Mouse (Mus musculus) heart, embryonic 15.5 days (tissue): ENCODE data around the gene Fbxw9. TPM values are rescaled to one million over a fixed set of nuclear protein-coding genes. Genes with fewer than 3 reads are reported as not detected.

Experiments
- ATAC-seq: fragments of 200-750 bp; cut with Nextera tagmentation; replicated peaks from 2 replicates; pipeline ENCODE4 v1.8.0; 2017; ENCODE audit warnings: low read depth, moderate TSS enrichment; ENCODE audit not compliant: insufficient number of reproducible peaks, insufficient read depth, low FRiP score
- H3K27ac ChIP-seq: fragments of 300-500 bp; sonication (generic); 2 replicates; pipeline ENCODE4 v1.5.1; 2015; ENCODE audit warnings: mild to moderate bottlenecking, inconsistent platforms
- H3K27me3 ChIP-seq: fragments of 300-500 bp; sonication (generic); 2 replicates; pipeline ENCODE4 v1.6.1; 2015; ENCODE audit warnings: inconsistent platforms
- H3K36me3 ChIP-seq: fragments of 300-500 bp; sonication (generic); 2 replicates; pipeline ENCODE4 v1.6.1; 2015; ENCODE audit warnings: mild to moderate bottlenecking, inconsistent platforms
- H3K4me1 ChIP-seq: fragments of 300-500 bp; sonication (generic); replicated peaks from 2 replicates; pipeline ENCODE4 v1.6.1; 2015; ENCODE audit warnings: inconsistent platforms
- H3K4me2 ChIP-seq: fragments of 300-500 bp; sonication (generic); 2 replicates; pipeline ENCODE4 v1.6.1; 2015; ENCODE audit warnings: inconsistent platforms, mild to moderate bottlenecking, moderate library complexity
- H3K4me3 ChIP-seq: fragments of 300-500 bp; sonication (generic); 2 replicates; pipeline ENCODE4 v1.5.1; 2015; ENCODE audit warnings: mild to moderate bottlenecking, inconsistent platforms
- H3K9ac ChIP-seq: fragments of 300-500 bp; sonication (generic); 2 replicates; pipeline ENCODE4 v1.6.1; 2015; ENCODE audit warnings: mild to moderate bottlenecking, inconsistent platforms
- H3K9me3 ChIP-seq: fragments of 300-500 bp; sonication (generic); replicated peaks from 2 replicates; pipeline ENCODE4 v1.6.1; 2016; ENCODE audit warnings: inconsistent platforms
- WGBS: fragments of 180-500 bp; shearing (Covaris S2); methylation state at CpG from one replicate; pipeline ENCODE4 v1.1.7; 2015; ENCODE audit warnings: mixed read lengths; 5-methylcytosine and 5-hydroxymethylcytosine counted together
- polyA plus RNA-seq: library from polyadenylated mRNA; unstranded; fragments of >200 nt; fragmentation: Nextera tagmentation; extraction: Ambion mirVana; gene quantifications from 2 replicates; pipeline ENCODE4 v1.2.1, GENCODE M21; 2015

Fbxw9 gene
- polyA plus RNA-seq: 15.4 and 22.2 TPM in 2 replicates

DNA sequence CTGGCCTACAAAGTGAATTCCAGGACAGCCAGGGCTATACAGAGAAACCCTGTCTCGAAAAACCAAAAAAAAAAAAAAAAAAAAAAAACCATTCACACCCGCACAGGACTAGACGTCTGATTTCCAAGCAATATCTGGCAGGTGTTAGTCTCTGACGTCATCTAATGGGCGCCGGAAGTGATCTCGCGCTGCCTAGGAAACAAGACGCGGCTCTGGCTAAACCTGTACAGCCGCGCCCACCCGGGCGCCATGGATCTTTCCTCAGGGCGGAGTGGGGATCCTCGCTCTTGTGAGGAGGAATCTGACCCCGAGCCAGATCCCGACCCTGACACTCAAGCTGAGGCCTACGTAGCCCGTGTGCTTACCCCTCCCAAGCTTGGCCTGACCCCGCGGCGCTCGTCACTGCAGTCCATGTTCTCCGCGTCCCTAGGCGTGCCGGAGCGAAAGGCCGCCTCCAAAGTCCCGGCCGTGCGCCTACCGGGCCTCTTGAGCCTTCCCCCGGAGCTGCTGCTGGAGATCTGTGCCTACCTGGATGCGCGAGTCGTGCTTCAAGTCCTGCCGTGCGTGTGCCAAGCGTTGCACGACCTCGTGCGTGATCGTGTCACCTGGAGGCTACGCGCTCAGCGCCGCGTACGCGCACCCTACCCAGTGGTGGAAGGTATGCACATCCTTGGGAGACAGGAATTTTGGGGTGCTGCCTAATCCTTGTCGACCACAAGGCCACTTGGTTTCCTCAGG lies at the start of gene Fbxw9:
Gene Fbxw9, plus strand, starts transcription at position 177 of the 738 bp plus-strand sequence.
- peak; percentile 86 for ATAC-seq
- no peaks in the 10 kb centered on the region for H3K27me3 ChIP-seq
- peaks cover 19% of the 10 kb centered on the region for H3K4me1 ChIP-seq
- WGBS: under 1% methylated on average over 53 of the region's 53 CpGs
- no peak within 1 kb of the TSS for H3K27ac ChIP-seq
- peak within 1 kb of the TSS; percentile 96 for H3K4me2 ChIP-seq
- peak within 1 kb of the TSS; percentile 83 for H3K4me3 ChIP-seq
- H3K9ac ChIP-seq: peak within 1 kb of the TSS; percentile 73
- no peaks in the 10 kb centered on the region for H3K9me3 ChIP-seq
- H3K36me3 ChIP-seq: peaks cover 15% of the 10 kb centered on the region

DNA sequence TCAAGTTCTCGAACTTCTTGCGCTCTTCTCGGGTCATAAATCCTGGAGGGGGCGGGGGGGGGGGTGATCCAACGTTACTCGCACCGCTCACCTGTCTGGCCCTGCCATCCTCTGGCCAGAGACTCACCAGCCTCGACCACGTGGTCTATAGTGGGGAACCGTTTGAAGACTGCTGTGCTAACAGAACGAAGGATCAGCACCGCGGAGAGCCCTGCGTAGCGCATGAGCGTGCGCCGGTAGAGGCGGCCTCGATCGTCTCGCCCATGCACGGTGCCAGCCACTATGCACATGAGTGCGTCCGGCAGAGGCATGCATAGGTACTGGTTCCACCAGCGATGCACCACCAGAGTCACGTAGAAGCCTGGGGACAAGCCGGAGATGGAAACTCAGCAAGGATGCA lies 48.6 kb upstream of the Fbxw9 start:
- Histone ChIP-seq H3K27ac (no peak overlapping the region), H3K9me3 (no peaks in the 10 kb centered on the region), H3K4me1 (peaks cover 7% of the 10 kb centered on the region; the same call in 1 of the 2 replicates), H3K36me3 (no peaks in the 10 kb centered on the region), H3K9ac (no peak overlapping the region), H3K27me3 (peaks cover 74% of the 10 kb centered on the region), H3K4me3 (no peak overlapping the region), H3K4me2 (no peak overlapping the region)
- no peak; the same call in 1 of the 2 replicates for ATAC-seq
- 8% methylated on average over 28 of the region's 28 CpGs for WGBS

DNA sequence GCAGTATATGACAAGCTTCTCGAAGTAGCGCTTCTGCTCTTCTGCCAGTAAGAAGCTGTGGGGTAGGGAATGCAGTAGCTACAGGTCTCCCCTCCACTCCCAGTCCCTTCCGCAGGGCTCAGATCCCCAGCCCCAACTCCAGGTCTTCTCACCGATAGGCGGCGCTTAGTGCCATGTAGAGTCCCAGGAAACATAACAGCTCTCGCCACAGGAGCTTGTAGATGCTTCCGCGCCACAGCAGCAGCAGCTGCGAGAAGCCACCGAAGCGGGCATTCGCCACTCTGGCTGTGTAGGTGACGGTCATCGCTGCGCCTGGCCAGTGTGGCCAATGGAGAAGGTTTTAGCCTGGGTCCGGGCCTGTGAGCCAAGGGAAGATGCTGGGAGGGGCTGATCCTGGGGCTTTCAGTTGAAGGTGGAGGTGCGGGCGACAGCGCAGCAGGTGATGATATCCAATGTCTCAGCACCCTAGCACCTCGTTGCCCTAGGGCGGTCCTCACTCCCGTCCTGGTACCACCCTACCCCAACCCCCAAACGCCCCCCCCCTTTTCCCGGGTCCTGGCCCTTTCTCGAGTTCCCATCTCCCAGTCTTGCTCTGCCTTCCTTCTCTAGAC lies 46.5 kb upstream of the Fbxw9 start:
- H3K9me3 ChIP-seq: no peaks in the 10 kb centered on the region
- peak overlapping the region; percentile 33 for H3K4me3 ChIP-seq
- no peak overlapping the region for H3K27ac ChIP-seq
- WGBS: 4% methylated on average over 26 of the region's 26 CpGs
- no peak for ATAC-seq
- H3K4me2 ChIP-seq: peak overlapping the region; percentile 64
- peak overlapping the region; percentile 49; the same call in 1 of the 2 replicates for H3K9ac ChIP-seq
- peaks cover 5% of the 10 kb centered on the region; the same call in 1 of the 2 replicates for H3K4me1 ChIP-seq
- peaks cover 6% of the 10 kb centered on the region; the same call in 1 of the 2 replicates for H3K36me3 ChIP-seq
- H3K27me3 ChIP-seq: peaks cover 58% of the 10 kb centered on the region

DNA sequence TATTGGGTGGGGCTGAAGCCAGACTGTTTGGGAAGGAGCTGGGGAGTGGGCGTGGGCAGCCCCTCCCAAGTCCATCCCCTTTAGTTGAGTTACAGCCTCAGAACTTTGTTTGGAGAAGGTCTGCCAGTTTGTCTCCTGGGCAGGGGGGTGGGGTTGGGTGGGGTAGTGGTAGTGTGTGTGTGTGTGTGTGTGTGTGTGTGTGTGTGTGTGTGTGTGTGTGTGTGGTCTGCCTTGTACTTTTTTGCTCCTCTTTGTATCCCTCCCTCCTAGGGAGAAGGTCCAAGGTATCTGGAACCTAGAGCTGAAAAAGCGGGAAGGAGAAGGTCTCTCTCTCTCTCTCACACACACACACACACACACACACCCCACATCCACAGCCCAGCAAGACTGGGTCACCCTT lies 45.4 kb upstream of the Fbxw9 start, which contains the start of gene Best2:
Gene Best2, minus strand, starts transcription at position 101 of the 400 bp plus-strand sequence.
- H3K9me3 ChIP-seq: no peaks in the 10 kb centered on the region
- no peak for ATAC-seq
- no peak within 1 kb of the TSS for H3K27ac ChIP-seq
- peaks cover 17% of the 10 kb centered on the region for H3K36me3 ChIP-seq
- peaks cover 47% of the 10 kb centered on the region for H3K27me3 ChIP-seq
- H3K9ac ChIP-seq: peak within 1 kb of the TSS; percentile 49; the same call in 1 of the 2 replicates
- WGBS: 56% methylated on average over 2 of the region's 2 CpGs
- peaks cover 5% of the 10 kb centered on the region; the same call in 1 of the 2 replicates for H3K4me1 ChIP-seq
- H3K4me2 ChIP-seq: peak within 1 kb of the TSS; percentile 64
- H3K4me3 ChIP-seq: peak within 1 kb of the TSS; percentile 33

DNA sequence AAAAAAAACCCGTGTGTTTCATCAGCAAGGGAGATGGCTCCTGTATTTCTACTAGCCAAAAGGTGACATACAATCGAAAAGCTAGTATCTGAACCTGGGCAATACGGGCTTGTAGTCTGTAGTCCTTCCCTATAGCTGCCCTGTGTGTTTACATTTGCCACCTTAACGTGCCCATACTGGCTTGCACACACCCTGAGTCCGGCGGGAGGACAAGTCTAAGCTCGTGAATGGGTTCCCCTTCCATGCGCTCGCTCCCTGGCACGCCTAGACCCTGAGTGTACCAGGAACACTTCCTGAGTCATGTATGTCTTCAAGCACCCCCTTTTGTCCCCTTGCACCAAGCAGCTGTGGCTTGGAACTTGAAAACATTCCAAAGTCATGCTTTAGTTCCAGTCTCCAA lies 43.1 kb upstream of the Fbxw9 start:
- WGBS: 66% methylated on average over 10 of the region's 10 CpGs
- H3K27ac ChIP-seq: no peak overlapping the region
- H3K4me1 ChIP-seq: peaks cover 5% of the 10 kb centered on the region; the same call in 1 of the 2 replicates
- no peak overlapping the region for H3K9ac ChIP-seq
- H3K36me3 ChIP-seq: peaks cover 36% of the 10 kb centered on the region
- peaks cover 30% of the 10 kb centered on the region for H3K27me3 ChIP-seq
- H3K4me3 ChIP-seq: no peak overlapping the region
- no peak for ATAC-seq
- H3K4me2 ChIP-seq: no peak overlapping the region
- H3K9me3 ChIP-seq: no peaks in the 10 kb centered on the region

DNA sequence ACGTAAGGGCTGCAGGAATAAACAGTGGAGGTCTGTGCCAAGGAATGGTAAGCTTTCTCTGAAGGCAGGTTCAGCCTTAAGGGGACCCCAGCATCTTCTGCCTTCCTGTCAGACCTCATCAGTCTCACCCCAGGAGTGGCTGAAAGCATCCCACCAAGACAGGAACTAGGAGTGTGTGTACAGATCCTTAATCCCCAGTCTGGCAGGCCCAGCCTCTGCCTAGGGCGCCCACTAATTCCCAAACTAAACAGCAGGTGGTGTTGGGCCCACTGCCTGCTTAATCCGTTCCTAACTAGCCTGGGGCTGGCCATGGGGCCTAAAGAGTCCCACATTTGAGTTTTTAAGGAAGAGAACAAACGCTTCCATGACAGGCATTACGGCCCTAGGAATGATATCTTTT lies 42.6 kb upstream of the Fbxw9 start:
- peaks cover 5% of the 10 kb centered on the region; the same call in 1 of the 2 replicates for H3K4me1 ChIP-seq
- no peak overlapping the region for H3K27ac ChIP-seq
- H3K4me3 ChIP-seq: no peak overlapping the region
- H3K27me3 ChIP-seq: peaks cover 26% of the 10 kb centered on the region
- 56% methylated on average over 5 of the region's 5 CpGs for WGBS
- H3K9ac ChIP-seq: no peak overlapping the region
- H3K9me3 ChIP-seq: no peaks in the 10 kb centered on the region
- H3K36me3 ChIP-seq: peaks cover 40% of the 10 kb centered on the region
- ATAC-seq: no peak
- H3K4me2 ChIP-seq: no peak overlapping the region

DNA sequence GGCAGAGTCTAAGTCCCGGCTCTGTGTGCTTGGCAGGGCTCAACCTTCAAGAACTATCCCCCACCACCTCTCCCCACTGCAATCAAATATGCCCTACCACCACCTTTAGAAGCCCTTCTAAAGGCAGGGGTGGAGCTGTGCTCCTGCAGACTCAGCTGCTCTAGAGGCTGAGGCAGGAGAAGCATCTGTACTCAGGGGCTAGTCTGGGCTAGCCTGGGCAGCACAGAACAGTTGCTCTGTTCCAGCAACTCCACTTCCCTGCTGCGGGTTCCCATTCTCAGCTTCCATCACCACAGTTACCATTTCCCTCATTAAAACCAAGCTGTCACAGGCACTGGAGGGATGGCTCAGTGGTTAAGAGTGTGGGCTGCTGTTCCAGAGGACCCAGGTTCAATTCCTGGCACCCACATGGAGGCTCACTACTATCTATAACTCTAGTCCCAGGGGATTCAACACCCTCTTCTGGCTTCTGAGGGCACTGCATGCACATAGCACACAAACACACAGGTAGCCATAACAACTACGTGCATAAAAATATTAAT lies 38.3 kb upstream of the Fbxw9 start:
- ATAC-seq: no peak
- peaks cover 57% of the 10 kb centered on the region for H3K36me3 ChIP-seq

DNA sequence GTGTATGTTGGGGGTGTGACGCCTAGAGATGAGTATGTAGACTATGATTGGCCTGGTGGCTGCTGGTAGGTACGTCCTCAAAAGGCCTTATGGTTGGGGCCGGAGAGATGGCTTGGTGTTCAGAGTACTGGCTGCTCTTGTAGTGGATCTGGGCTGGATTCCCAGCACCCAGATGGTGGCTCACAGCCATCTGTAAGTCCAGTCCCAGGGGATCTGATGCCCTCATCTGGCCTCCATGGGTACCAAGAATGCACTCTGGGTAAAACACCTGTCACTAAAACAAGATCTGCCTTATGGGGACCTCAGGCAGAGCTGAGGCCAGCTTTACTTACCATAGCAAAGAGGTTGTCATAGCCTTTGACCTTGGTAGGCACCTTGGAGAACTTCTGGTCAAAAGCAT lies 36.0 kb upstream of the Fbxw9 start:
- H3K27me3 ChIP-seq: no peaks in the 10 kb centered on the region
- WGBS: 96% methylated on average over 3 of the region's 3 CpGs
- H3K4me3 ChIP-seq: peak overlapping the region; percentile 77
- ATAC-seq: no peak
- peaks cover 36% of the 10 kb centered on the region for H3K4me1 ChIP-seq
- H3K9ac ChIP-seq: no peak overlapping the region
- H3K27ac ChIP-seq: no peak overlapping the region
- peak overlapping the region; percentile 87 for H3K4me2 ChIP-seq
- no peaks in the 10 kb centered on the region for H3K9me3 ChIP-seq
- peaks cover 47% of the 10 kb centered on the region for H3K36me3 ChIP-seq

More for the DNA sequence above, 38.3 kb upstream of the Fbxw9 start:
- H3K27me3 ChIP-seq: no peaks in the 10 kb centered on the region
- H3K4me2 ChIP-seq: no peak overlapping the region
- H3K4me3 ChIP-seq: no peak overlapping the region
- WGBS: 93% methylated on average over 3 of the region's 3 CpGs
- H3K27ac ChIP-seq: no peak overlapping the region
- no peak overlapping the region for H3K9ac ChIP-seq
- no peaks in the 10 kb centered on the region for H3K9me3 ChIP-seq
- peaks cover 24% of the 10 kb centered on the region for H3K4me1 ChIP-seq

DNA sequence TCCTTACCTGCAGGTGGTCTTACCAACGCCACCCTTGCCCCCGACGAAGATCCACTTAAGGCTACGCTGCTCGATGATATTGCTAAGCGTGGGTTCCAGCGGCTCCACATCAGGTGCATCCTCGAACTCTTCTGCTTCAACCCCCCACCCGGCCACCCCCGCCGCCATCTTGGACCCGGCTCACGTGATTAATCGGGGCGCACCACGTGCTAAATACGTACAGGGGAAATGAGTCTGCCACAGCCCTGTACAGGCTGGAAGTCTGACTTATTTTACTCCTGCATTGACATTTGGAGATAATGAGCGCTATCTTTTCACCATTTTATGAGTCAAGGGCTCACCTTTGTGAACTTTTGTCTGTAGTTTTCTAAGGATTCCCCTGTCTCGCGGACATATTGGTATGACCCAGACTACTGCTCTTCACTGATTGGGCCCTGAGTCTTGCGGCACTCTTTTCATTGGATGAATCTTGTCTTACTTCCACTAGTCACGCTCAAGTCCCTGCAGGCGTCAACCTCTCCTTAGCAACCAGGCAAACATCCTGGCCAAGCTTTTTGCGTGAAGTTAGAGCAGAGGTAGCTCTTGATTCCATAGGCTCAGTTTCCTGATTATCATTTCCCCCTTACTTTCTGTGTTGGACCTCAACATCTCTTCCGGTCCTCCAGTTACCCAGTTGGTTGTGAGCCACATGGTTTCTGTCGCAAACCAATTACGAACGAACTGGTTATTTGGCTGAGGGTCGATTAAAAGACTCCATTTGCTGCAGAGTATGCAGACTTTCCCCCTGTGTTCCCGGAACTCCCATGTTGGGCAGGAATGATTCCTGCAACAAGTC lies 34.5 kb upstream of the Fbxw9 start, which contains the start of gene Asna1:
Gene Asna1, minus strand, starts transcription at position 184 of the 835 bp plus-strand sequence.
- no peaks in the 10 kb centered on the region for H3K9me3 ChIP-seq
- WGBS: 5% methylated on average over 30 of the region's 30 CpGs
- H3K4me2 ChIP-seq: peak within 1 kb of the TSS; percentile 87
- H3K27me3 ChIP-seq: no peaks in the 10 kb centered on the region
- H3K36me3 ChIP-seq: peaks cover 43% of the 10 kb centered on the region
- peak; percentile 75 for ATAC-seq
- H3K4me3 ChIP-seq: peak within 1 kb of the TSS; percentile 77
- H3K27ac ChIP-seq: peak within 1 kb of the TSS; percentile 89
- H3K4me1 ChIP-seq: peaks cover 41% of the 10 kb centered on the region
- H3K9ac ChIP-seq: peak within 1 kb of the TSS; percentile 89

DNA sequence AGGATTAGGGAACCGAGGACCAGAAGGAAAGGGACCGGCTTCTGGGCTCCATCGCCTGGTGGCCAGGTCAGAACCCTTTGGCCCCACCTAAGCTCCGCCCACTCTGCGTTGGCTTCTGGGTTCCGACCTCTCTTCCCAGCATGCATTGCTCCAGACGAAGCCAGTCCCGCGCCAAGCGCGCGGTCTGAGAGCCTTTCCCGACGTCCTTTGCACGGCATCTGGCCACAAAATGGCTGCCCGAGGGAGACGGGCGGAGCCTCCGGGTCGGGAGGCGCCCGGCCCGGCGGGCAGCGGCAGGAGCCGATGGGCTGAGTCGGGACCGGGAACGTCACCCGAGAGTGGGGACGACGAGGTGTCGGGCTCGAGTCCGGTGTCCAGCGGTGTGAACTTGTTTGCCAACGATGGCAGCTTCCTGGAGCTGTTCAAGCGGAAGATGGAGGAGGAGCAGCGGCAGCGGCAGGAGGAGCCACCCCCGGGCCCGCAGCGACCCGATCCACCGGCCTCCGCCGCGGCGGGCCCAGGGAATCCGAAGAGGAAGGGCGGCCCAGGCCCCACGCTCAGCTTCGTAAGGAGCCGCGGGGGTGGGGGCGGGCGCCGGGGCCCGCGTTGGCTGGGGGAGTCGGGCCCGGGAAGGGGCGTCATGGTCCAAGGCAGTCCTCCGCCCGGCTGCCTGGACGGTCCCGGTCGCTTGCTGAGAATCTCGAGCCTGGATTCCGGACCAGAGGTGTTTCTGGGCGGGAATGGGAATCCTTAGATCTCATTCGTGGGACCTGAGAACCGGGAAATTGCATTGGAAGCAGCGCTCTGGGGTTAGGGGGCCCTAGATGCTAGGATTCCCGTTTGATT lies 33.0 kb upstream of the Fbxw9 start, which contains the start of gene Trir:
Gene Trir, plus strand, starts transcription at position 154 of the 846 bp plus-strand sequence.
- under 1% methylated on average over 75 of the region's 75 CpGs for WGBS
- Histone ChIP-seq H3K4me1 (peaks cover 41% of the 10 kb centered on the region), H3K36me3 (peaks cover 44% of the 10 kb centered on the region), H3K9ac (peak within 1 kb of the TSS; percentile 95), H3K4me2 (peak within 1 kb of the TSS; percentile 87), H3K27ac (peak within 1 kb of the TSS; percentile 89), H3K9me3 (no peaks in the 10 kb centered on the region), H3K27me3 (no peaks in the 10 kb centered on the region), H3K4me3 (peak within 1 kb of the TSS; percentile 77)
- ATAC-seq: peak; percentile 78
